ENCODE assay signal across 8 mouse cellular contexts in the genomic region with DNA sequence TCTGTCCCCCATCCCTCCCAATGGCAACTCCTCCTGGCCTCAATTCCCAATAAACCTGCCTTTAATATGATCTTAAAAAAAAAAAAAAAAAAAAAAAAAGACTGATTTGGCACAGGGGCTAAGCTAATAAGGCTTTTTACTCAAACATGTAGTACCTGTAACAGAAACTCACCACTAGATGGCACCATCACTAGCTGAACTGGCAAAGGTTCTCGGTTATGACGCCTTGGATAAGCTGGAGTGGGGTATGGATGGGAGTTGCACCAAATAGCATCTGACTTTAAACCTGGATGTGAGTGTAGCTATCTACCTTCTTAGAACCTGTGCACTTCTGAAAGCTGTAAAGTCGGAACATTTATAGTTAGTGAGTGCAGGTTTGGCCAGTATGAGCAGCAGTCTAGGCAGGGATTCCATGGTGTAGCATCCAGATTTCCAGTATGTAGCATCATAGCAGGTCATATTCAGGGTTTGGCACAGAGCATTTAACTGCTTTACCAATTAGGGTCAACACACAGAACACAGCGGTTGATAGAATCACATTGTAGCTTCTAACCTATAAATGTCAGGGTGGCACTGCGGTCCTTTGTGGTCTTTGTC. TPM values are rescaled to one million over a fixed set of nuclear protein-coding genes. Genes with fewer than 3 reads are reported as not detected.
DNase-seq lines count a peak whose midpoint lies in the region; ATAC-seq lines count a peak whose summit lies in the region.

No protein-coding gene starts in this region.

- H3K27ac ChIP-seq in forebrain, embryonic 14.5 days (ENCODE audit: low read depth, low read length): no peak overlapping the region
- no peak overlapping the region for H3K27ac ChIP-seq in intestine, embryonic 15.5 days
- H3K27ac ChIP-seq in stomach, embryonic 15.5 days: no peak overlapping the region

- DNase-seq in cerebellum, adult 18-20 months: peak; percentile 59 to 61
- no peak for DNase-seq in cerebellum, adult 11-12 months
- peak; percentile 83 for DNase-seq in 3T3-L1 (ENCODE audit: low read depth, low spot score)
- DNase-seq in brain, adult 2 months (ENCODE audit: low read depth, low spot score): peak; percentile 88
- DNase-seq in forebrain, embryonic 14.5 days (ENCODE audit: low spot score): peak; percentile 92
- peak; percentile 75 for DNase-seq in lung, postnatal 10 days

- peak; percentile 64 for ATAC-seq in forebrain, embryonic 14.5 days
- ATAC-seq in intestine, embryonic 15.5 days: peak; percentile 37
- peak; percentile 45 for ATAC-seq in stomach, embryonic 15.5 days (ENCODE audit: insufficient read depth, low FRiP score, low read depth)

- 58% methylated on average over 5 of the region's 5 CpGs for WGBS in forebrain, embryonic 14.5 days
- 57% methylated on average over 5 of the region's 5 CpGs for WGBS in intestine, embryonic 15.5 days
- 57% methylated on average over 5 of the region's 5 CpGs for WGBS in stomach, embryonic 15.5 days

- H3K36me3 ChIP-seq in forebrain, embryonic 14.5 days (ENCODE audit: control insufficient read depth, insufficient read depth, low read length): peaks cover 49% of the 10 kb centered on the region
- peaks cover 19% of the 10 kb centered on the region for H3K36me3 ChIP-seq in intestine, embryonic 15.5 days
- peaks cover 21% of the 10 kb centered on the region for H3K36me3 ChIP-seq in stomach, embryonic 15.5 days

- H3K4me1 ChIP-seq in forebrain, embryonic 14.5 days (ENCODE audit: control insufficient read depth, insufficient read depth, low read length): no peaks in the 10 kb centered on the region
- no peaks in the 10 kb centered on the region for H3K4me1 ChIP-seq in intestine, embryonic 15.5 days (replicated peaks)
- no peaks in the 10 kb centered on the region for H3K4me1 ChIP-seq in stomach, embryonic 15.5 days

- H3K9me3 ChIP-seq in forebrain, embryonic 14.5 days (replicated peaks; ENCODE audit: control insufficient read depth, low read length): no peaks in the 10 kb centered on the region
- no peaks in the 10 kb centered on the region for H3K9me3 ChIP-seq in intestine, embryonic 15.5 days
- no peaks in the 10 kb centered on the region for H3K9me3 ChIP-seq in stomach, embryonic 15.5 days

- H3K4me2 ChIP-seq in forebrain, embryonic 14.5 days (ENCODE audit: low read length): no peak overlapping the region
- no peak overlapping the region for H3K4me2 ChIP-seq in intestine, embryonic 15.5 days (replicated peaks)
- no peak overlapping the region for H3K4me2 ChIP-seq in stomach, embryonic 15.5 days

- no peak overlapping the region for H3K9ac ChIP-seq in forebrain, embryonic 14.5 days (ENCODE audit: low read length)
- no peak overlapping the region for H3K9ac ChIP-seq in intestine, embryonic 15.5 days
- no peak overlapping the region for H3K9ac ChIP-seq in stomach, embryonic 15.5 days

- H3K27me3 ChIP-seq in forebrain, embryonic 14.5 days (replicated peaks; ENCODE audit: control insufficient read depth, insufficient read depth, low read length): no peaks in the 10 kb centered on the region
- no peaks in the 10 kb centered on the region for H3K27me3 ChIP-seq in intestine, embryonic 15.5 days (replicated peaks)
- no peaks in the 10 kb centered on the region for H3K27me3 ChIP-seq in stomach, embryonic 15.5 days (replicated peaks)

- no peak overlapping the region for H3K4me3 ChIP-seq in forebrain, embryonic 14.5 days (ENCODE audit: low read depth, low read length)
- H3K4me3 ChIP-seq in intestine, embryonic 15.5 days (replicated peaks): no peak overlapping the region
- no peak overlapping the region for H3K4me3 ChIP-seq in stomach, embryonic 15.5 days (replicated peaks)

RNA-seq across cellular contexts. Expression of gene Zbtb2, which starts 17.1 kb away (rescaled TPM):
- polyA plus RNA-seq in forebrain, embryonic 14.5 days (2014; fragmentation: Nextera tagmentation; extraction: Ambion mirVana): 16.5 and 20.3 TPM in 2 replicates
- polyA plus RNA-seq in intestine, embryonic 15.5 days (2015; fragmentation: Nextera tagmentation; extraction: Ambion mirVana): 11.7 and 12.0 TPM in 2 replicates
- 10.5 and 12.3 TPM in 2 replicates for polyA plus RNA-seq in stomach, embryonic 15.5 days (2015; fragmentation: Nextera tagmentation; extraction: Ambion mirVana)

RNA-seq across cellular contexts. Expression of gene Rmnd1, which starts 27.2 kb away (rescaled TPM):
- polyA plus RNA-seq in forebrain, embryonic 14.5 days (2014; fragmentation: Nextera tagmentation; extraction: Ambion mirVana): 47.0 and 55.8 TPM in 2 replicates
- 44.9 and 50.1 TPM in 2 replicates for polyA plus RNA-seq in intestine, embryonic 15.5 days (2015; fragmentation: Nextera tagmentation; extraction: Ambion mirVana)
- polyA plus RNA-seq in stomach, embryonic 15.5 days (2015; fragmentation: Nextera tagmentation; extraction: Ambion mirVana): 41.6 and 46.8 TPM in 2 replicates

RNA-seq across cellular contexts. Expression of gene Armt1, which starts 27.3 kb away (rescaled TPM):
- 13.9 and 14.7 TPM in 2 replicates for polyA plus RNA-seq in forebrain, embryonic 14.5 days (2014; fragmentation: Nextera tagmentation; extraction: Ambion mirVana)
- polyA plus RNA-seq in intestine, embryonic 15.5 days (2015; fragmentation: Nextera tagmentation; extraction: Ambion mirVana): 16.4 and 16.6 TPM in 2 replicates
- polyA plus RNA-seq in stomach, embryonic 15.5 days (2015; fragmentation: Nextera tagmentation; extraction: Ambion mirVana): 17.4 and 18.7 TPM in 2 replicates
